Mouse (Mus musculus) spleen, adult 2 months (tissue): ENCODE data around the gene Ubqln5. TPM values are rescaled to one million over a fixed set of nuclear protein-coding genes. Genes with fewer than 3 reads are reported as not detected.

ENCODE experiments used
- DNase-seq, 2 experiments: peaks; one replicate each; pipeline versions ENCODE4 v3.0.0 to v3.0.0-alpha.2; 2012 to 2021; ENCODE audit warnings: low spot score in 2 of 2, low read depth in 1 of 2
- H3K27ac ChIP-seq: fragments of 200-500 bp; 2 replicates; pipeline ENCODE4 v1.5.1; 2012; ENCODE audit warnings: low read length, inconsistent platforms; ENCODE audit not compliant: insufficient read depth
- H3K27me3 ChIP-seq: fragments of 200-500 bp; 2 replicates; pipeline ENCODE4 v1.6.1; 2012; ENCODE audit warnings: mild to moderate bottlenecking, moderate library complexity, low read length, inconsistent platforms; ENCODE audit not compliant: control insufficient read depth, insufficient read depth
- H3K36me3 ChIP-seq: fragments of 200-500 bp; 2 replicates; pipeline ENCODE4 v1.6.1; 2012; ENCODE audit warnings: mild to moderate bottlenecking, low read length, inconsistent platforms; ENCODE audit not compliant: control insufficient read depth, insufficient read depth
- H3K4me1 ChIP-seq: fragments of 200-500 bp; 2 replicates; pipeline ENCODE4 v1.6.1; 2011; ENCODE audit warnings: inconsistent platforms; ENCODE audit not compliant: control insufficient read depth, insufficient read depth, insufficient read length
- H3K4me3 ChIP-seq: fragments of 200-500 bp; 2 replicates; pipeline ENCODE4 v1.5.1; 2011; ENCODE audit warnings: mild to moderate bottlenecking, inconsistent platforms; ENCODE audit not compliant: insufficient read depth, insufficient read length; ENCODE audit errors: extremely low read depth
- CTCF ChIP-seq: fragments of 200-500 bp; IDR thresholded peaks from 2 replicates; pipeline ENCODE4 v1.5.1; 2011; ENCODE audit warnings: mild to moderate bottlenecking, inconsistent platforms; ENCODE audit not compliant: insufficient read depth, insufficient read length, insufficient replicate concordance; ENCODE audit errors: extremely low read depth
- POLR2A ChIP-seq: fragments of 200-500 bp; IDR thresholded peaks from 2 replicates; pipeline ENCODE4 v1.6.1; 2011; ENCODE audit warnings: low read depth, low read length, inconsistent platforms
- WGBS: fragments of 180-500 bp; shearing (Covaris S2); methylation state at CpG from one replicate; pipeline ENCODE4 v1.1.7; 2018; 5-methylcytosine and 5-hydroxymethylcytosine counted together
- polyA plus RNA-seq: library from polyadenylated mRNA; depleted of rRNA; stranded (reverse); fragments of >200 nt; gene quantifications from 2 replicates; pipeline ENCODE4 v1.2.3, GENCODE M21; 2012; rRNA removed

Gene Ubqln5
- polyA plus RNA-seq, 1 experiment, result not detected

DNA sequence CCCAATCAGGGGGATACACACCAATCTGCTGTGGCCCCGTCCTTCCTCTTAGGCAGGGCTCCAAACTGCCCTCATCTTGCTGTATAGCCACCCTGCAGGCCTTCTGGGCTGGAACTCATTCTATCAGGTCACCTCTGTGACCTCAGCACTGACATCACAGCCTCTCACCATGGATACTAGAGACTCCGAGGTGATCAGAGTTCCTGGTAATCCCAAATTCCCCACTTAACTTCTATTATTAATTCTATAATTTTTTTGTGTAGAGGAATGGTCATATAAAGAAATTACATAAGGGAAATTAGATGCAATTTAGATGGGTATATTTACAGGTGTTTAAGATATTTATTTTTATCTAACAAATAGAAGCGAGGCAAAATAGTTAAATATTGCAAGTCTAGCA is 13.6 kb upstream of the Ubqln5 start, which contains the start of gene Ubqln3:
Ubqln3 (minus strand) TSS at position 101 of the 400 bp plus-strand sequence.
- no peaks in the 10 kb centered on the region for H3K36me3 ChIP-seq
- no peaks in the 10 kb centered on the region for H3K27me3 ChIP-seq
- TF ChIP-seq CTCF, result no peak
- TF ChIP-seq POLR2A, result no peak
- H3K27ac ChIP-seq, result no peak within 1 kb of the TSS
- no peaks in the 10 kb centered on the region for H3K4me1 ChIP-seq
- H3K4me3 ChIP-seq, result no peak within 1 kb of the TSS
- no peak for DNase-seq
- 83% methylated on average over 3 of the region's 3 CpGs for WGBS

- no peak for TF ChIP-seq POLR2A
- no peak for TF ChIP-seq CTCF
- Histone ChIP-seq H3K4me3 (no peak within 1 kb of the TSS), H3K4me1 (no peaks in the 10 kb centered on the region), H3K27ac (no peak within 1 kb of the TSS), H3K36me3 (no peaks in the 10 kb centered on the region), H3K27me3 (no peaks in the 10 kb centered on the region)
- no peak for DNase-seq
- 92% methylated on average over 5 of the region's 5 CpGs for WGBS
Measured at GRCm38 (mm10) chr7:104137305-104137704, 7.7 kb upstream of the Ubqln5 start, which contains the start of gene Olfr643. Gene Olfr643 (minus strand): TSS chr7:104137405.

- Histone ChIP-seq H3K4me3 (no peak within 1 kb of the TSS), H3K27ac (no peak within 1 kb of the TSS), H3K36me3 (no peaks in the 10 kb centered on the region), H3K4me1 (no peaks in the 10 kb centered on the region), H3K27me3 (no peaks in the 10 kb centered on the region)
- no peak for DNase-seq
- TF ChIP-seq CTCF (no peak), POLR2A (no peak)
Measured at GRCm38 (mm10) chr7:104104757-104104972, 25.0 kb downstream of the Ubqln5 start, which contains the start of gene Olfr646. Gene Olfr646 (plus strand): TSS chr7:104104873.

GRCm38 (mm10) chr7:104103913-104104756 is 25.5 kb downstream of the Ubqln5 start:
- Histone ChIP-seq H3K4me1 (no peaks in the 10 kb centered on the region), H3K4me3 (no peak overlapping the region), H3K27ac (no peak overlapping the region), H3K36me3 (no peaks in the 10 kb centered on the region), H3K27me3 (no peaks in the 10 kb centered on the region)
- WGBS, result 26% methylated on average over 4 of the region's 4 CpGs
- TF ChIP-seq CTCF, result no peak
- no peak for TF ChIP-seq POLR2A
- DNase-seq, result no peak

DNA sequence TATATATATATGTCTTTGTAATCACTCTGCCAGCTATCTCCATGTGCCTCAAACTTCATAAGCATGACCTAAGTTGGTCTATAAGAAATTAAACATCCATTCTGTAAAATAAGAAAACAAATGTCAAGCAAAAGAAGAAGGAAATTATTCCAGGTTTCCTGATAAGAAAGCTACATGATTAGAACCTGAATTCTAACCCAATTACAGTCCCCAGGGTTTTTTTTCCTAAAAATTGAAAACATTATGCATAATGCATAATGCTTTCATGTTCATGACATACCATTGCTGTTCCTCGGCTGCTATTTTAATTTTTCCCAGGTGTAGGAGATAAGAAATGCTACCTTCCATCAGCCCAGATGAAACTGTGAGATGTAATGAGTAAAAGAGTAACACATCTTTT is 44.3 kb downstream of the Ubqln5 start, which contains the start of gene Olfr645:
Olfr645 (minus strand) TSS at position 101 of the 400 bp plus-strand sequence.
- H3K4me1 ChIP-seq, result no peaks in the 10 kb centered on the region
- H3K27ac ChIP-seq, result no peak within 1 kb of the TSS
- DNase-seq, result no peak
- no peaks in the 10 kb centered on the region for H3K27me3 ChIP-seq
- WGBS, result 85% methylated on average over 1 of the region's 1 CpGs
- no peak within 1 kb of the TSS for H3K4me3 ChIP-seq
- H3K36me3 ChIP-seq, result no peaks in the 10 kb centered on the region
- TF ChIP-seq CTCF (no peak), POLR2A (no peak)

Other genes with a start within 250 kb of the Ubqln5 start
- not detected in 2 replicates for gene Olfr66, start 243.6 kb downstream of the Ubqln5 start, polyA plus RNA-seq
- not detected in 2 replicates for gene Olfr64, start 235.3 kb downstream of the Ubqln5 start, polyA plus RNA-seq
- not detected in 2 replicates for gene Olfr65, start 226.3 kb downstream of the Ubqln5 start, polyA plus RNA-seq
- not detected in 2 replicates for gene Olfr631, start 201.0 kb downstream of the Ubqln5 start, polyA plus RNA-seq
- not detected in 2 replicates for gene Olfr632, start 195.5 kb downstream of the Ubqln5 start, polyA plus RNA-seq
- gene Olfr633, start 185.4 kb downstream of the Ubqln5 start, polyA plus RNA-seq, result not detected in 2 replicates
- gene Olfr635, start 158.7 kb downstream of the Ubqln5 start, polyA plus RNA-seq, result not detected in 2 replicates
- not detected in 2 replicates for gene Olfr638, start 131.1 kb downstream of the Ubqln5 start, polyA plus RNA-seq
- gene Olfr639, start 112.5 kb downstream of the Ubqln5 start, polyA plus RNA-seq, result not detected in 2 replicates
- not detected in 2 replicates for gene Olfr640, start 104.3 kb downstream of the Ubqln5 start, polyA plus RNA-seq
- gene Olfr641, start 94.4 kb downstream of the Ubqln5 start, polyA plus RNA-seq, result not detected in 2 replicates
- gene Olfr642, start 77.2 kb downstream of the Ubqln5 start, polyA plus RNA-seq, result not detected in 2 replicates
- not detected in 2 replicates for gene 4930516K23Rik, start 68.4 kb downstream of the Ubqln5 start, polyA plus RNA-seq
- gene Olfr644, start 58.0 kb downstream of the Ubqln5 start, polyA plus RNA-seq, result not detected in 2 replicates
- not detected in 2 replicates for gene Olfr645, start 44.4 kb downstream of the Ubqln5 start, polyA plus RNA-seq
- gene Olfr646, start 25.0 kb downstream of the Ubqln5 start, polyA plus RNA-seq, result 0.08 TPM in 1 of 2 replicates, not detected in the other
- not detected in 2 replicates for gene Olfr643, start 7.6 kb upstream of the Ubqln5 start, polyA plus RNA-seq
- not detected in 2 replicates for gene Ubqln3, start 13.5 kb upstream of the Ubqln5 start, polyA plus RNA-seq
- not detected in 2 replicates for gene Ubqlnl, start 20.7 kb upstream of the Ubqln5 start, polyA plus RNA-seq
- gene Olfm5, start 35.0 kb upstream of the Ubqln5 start, polyA plus RNA-seq, result not detected in 2 replicates
- not detected in 2 replicates for gene Olfr648, start 53.6 kb upstream of the Ubqln5 start, polyA plus RNA-seq
- not detected in 2 replicates for gene Olfr649, start 66.2 kb upstream of the Ubqln5 start, polyA plus RNA-seq
- gene Trim6, start 89.0 kb upstream of the Ubqln5 start, polyA plus RNA-seq, result 0.34 and 0.36 TPM in 2 replicates
- gene Trim34a, start 114.6 kb upstream of the Ubqln5 start, polyA plus RNA-seq, result 13.5 and 14.5 TPM in 2 replicates
- 1.7 and 1.8 TPM in 2 replicates for gene Trim5, start 158.3 kb upstream of the Ubqln5 start, polyA plus RNA-seq
- 6.2 and 7.5 TPM in 2 replicates for gene Trim12a, start 185.6 kb upstream of the Ubqln5 start, polyA plus RNA-seq
- gene Trim34b, start 199.6 kb upstream of the Ubqln5 start, polyA plus RNA-seq, result 5.7 and 6.7 TPM in 2 replicates
- 4.9 and 5.0 TPM in 2 replicates for gene Trim12c, start 223.5 kb upstream of the Ubqln5 start, polyA plus RNA-seq
- 2.8 and 3.5 TPM in 2 replicates for gene Trim30b, start 240.1 kb upstream of the Ubqln5 start, polyA plus RNA-seq